Mouse (Mus musculus): ENCODE data around the gene Ptprcap. TPM values are rescaled to one million over a fixed set of nuclear protein-coding genes. Genes with fewer than 3 reads are reported as not detected.

Ptprcap gene
- 3.4 and 13.5 TPM in 2 replicates for polyA plus RNA-seq (2015; fragmentation: Nextera tagmentation; extraction: Ambion mirVana)

DNA sequence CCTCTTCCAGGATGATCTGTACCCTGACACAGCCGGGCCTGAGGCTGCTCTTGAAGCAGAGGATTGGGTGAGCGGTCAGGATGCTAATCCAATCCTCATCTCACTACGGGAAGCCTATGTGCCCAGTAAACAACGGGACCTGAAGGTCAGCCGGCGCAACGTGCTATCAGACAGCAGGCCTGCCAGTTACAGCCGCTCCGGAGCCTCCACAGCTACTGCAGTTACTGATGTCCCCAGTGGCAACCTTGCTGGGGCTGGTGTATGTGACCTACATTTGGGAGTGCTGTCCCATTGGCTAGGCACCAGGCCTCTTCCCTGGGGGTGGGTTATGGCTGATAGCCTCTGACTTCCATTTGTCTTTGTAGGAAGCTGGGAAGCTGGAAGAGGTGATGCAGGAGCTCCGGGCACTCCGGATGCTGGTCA lies at the start of gene Ptprcap:
TSS of gene Ptprcap (plus strand) at position 373 of the 423 bp plus-strand sequence.
- no peaks in the 10 kb centered on the region for H3K9me3 ChIP-seq
- 55% methylated on average over 11 of the region's 11 CpGs for WGBS
- no peak within 1 kb of the TSS for H3K9ac ChIP-seq
- no peak within 1 kb of the TSS for H3K4me3 ChIP-seq
- no peaks in the 10 kb centered on the region for H3K27me3 ChIP-seq
- peaks cover 31% of the 10 kb centered on the region for H3K36me3 ChIP-seq
- H3K4me1 ChIP-seq: peaks cover 10% of the 10 kb centered on the region
- no peak within 1 kb of the TSS for H3K27ac ChIP-seq
- no peak within 1 kb of the TSS for H3K4me2 ChIP-seq
- ATAC-seq (ENCODE audit: borderline replicate concordance, extremely low read depth, low FRiP score, low TSS enrichment): no peak

DNA sequence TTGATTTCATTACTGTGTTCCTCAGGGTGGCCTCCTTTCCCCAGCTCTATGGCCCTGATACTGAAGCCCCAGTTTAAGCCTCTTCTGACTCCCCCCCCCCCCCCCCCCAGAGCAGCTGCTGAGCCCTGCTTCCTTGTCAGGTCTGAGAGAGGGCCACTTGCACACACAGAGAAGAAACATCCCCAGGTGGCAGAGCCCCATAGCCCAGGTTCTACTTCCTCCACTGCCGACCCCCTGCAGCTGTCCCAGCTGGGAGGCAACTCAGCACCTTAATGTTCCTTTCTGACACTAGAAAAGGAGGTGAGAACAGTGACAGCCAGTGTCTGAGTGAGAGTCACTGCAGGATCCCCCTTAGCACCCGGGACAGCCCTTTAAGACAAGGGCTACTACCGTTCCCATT lies 49.6 kb upstream of the Ptprcap start:
- Histone ChIP-seq H3K27me3 (peaks cover 35% of the 10 kb centered on the region), H3K27ac (no peak overlapping the region), H3K4me1 (peaks cover 24% of the 10 kb centered on the region), H3K4me2 (no peak overlapping the region), H3K9ac (no peak overlapping the region), H3K4me3 (no peak overlapping the region), H3K9me3 (no peaks in the 10 kb centered on the region), H3K36me3 (no peaks in the 10 kb centered on the region)
- no peak for ATAC-seq (ENCODE audit: borderline replicate concordance, extremely low read depth, low FRiP score, low TSS enrichment)
- 70% methylated on average over 3 of the region's 3 CpGs for WGBS

DNA sequence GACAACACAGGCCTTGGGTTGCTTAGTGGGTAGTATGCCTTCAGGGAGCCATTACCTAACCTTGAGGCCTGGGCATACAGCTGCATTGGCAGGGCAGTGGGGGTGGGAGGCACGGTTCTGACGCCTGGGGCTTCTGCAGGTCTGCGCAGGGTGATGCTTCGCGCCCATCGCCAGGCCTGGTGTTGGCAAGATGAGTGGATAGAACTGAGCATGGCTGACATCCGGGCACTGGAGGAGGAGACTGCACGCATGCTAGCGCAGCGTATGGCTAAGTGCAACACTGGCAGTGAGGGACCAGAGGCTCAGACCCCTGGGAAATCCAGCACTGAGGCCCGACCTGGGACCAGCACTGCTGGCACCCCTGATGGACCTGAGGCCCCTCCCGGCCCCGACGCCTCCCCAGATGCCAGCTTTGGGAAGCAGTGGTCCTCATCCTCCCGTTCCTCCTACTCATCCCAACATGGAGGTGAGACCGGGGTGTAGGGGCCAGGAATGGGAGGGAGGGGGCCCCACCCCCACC lies 48.7 kb upstream of the Ptprcap start:
- 86% methylated on average over 16 of the region's 16 CpGs for WGBS
- ATAC-seq (ENCODE audit: borderline replicate concordance, extremely low read depth, low FRiP score, low TSS enrichment): no peak

DNA sequence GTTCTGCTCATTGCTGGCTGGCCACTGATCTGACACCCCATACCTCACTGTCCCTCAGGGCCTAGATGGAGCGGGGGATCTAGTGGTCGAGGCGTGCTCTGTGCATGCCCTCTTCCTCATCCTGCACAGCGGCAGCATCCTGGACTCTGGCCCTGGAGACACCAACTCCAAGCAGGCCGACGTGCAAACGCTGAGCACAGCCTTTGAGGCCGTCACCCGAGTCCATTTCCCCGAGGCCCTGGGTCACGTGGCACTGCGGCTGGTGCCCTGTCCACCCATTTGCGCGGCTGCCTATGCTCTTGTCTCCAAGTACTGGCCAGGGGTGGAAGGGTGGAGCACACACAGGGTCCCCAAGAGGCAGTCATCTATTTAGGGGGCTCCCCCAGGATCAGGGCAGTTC lies 46.8 kb upstream of the Ptprcap start:
- 84% methylated on average over 14 of the region's 14 CpGs for WGBS
- H3K36me3 ChIP-seq: 0 out of 2 replicates have a peak, but pooled peaks cover 1% of the 10 kb centered on the region
- H3K9ac ChIP-seq: no peak overlapping the region
- H3K27ac ChIP-seq: no peak overlapping the region
- H3K4me1 ChIP-seq: no peaks in the 10 kb centered on the region
- peaks cover 13% of the 10 kb centered on the region for H3K27me3 ChIP-seq
- ATAC-seq (ENCODE audit: borderline replicate concordance, extremely low read depth, low FRiP score, low TSS enrichment): no peak
- H3K9me3 ChIP-seq: no peaks in the 10 kb centered on the region
- no peak overlapping the region for H3K4me3 ChIP-seq
- no peak overlapping the region for H3K4me2 ChIP-seq

More for the DNA sequence above, 48.7 kb upstream of the Ptprcap start:
- no peaks in the 10 kb centered on the region for H3K9me3 ChIP-seq
- H3K9ac ChIP-seq: no peak overlapping the region
- H3K36me3 ChIP-seq: no peaks in the 10 kb centered on the region
- H3K4me3 ChIP-seq: no peak overlapping the region
- H3K4me2 ChIP-seq: no peak overlapping the region
- H3K4me1 ChIP-seq: peaks cover 15% of the 10 kb centered on the region
- peaks cover 31% of the 10 kb centered on the region for H3K27me3 ChIP-seq
- H3K27ac ChIP-seq: no peak overlapping the region

DNA sequence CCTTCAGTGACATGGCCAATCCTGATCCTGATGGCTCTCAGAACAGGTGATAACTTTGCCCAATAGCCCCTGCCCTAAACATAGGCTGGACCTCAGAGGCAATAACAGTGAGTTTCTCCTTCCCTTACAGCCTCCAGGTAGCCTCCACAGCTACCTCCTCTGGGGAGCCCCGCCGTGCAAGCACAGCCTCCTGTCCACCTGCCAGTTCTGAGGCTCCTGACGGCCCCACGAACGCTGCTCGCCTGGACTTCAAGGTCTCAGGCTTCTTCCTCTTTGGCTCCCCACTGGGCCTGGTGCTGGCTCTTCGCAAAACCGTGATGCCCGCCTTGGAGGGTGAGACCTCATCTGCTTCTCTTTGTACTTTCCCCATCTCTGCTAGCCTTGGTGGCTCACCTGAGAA lies 44.9 kb upstream of the Ptprcap start:
- Histone ChIP-seq H3K27ac (no peak overlapping the region), H3K9me3 (no peaks in the 10 kb centered on the region), H3K4me2 (no peak overlapping the region), H3K4me1 (peaks cover 7% of the 10 kb centered on the region; the same call in 1 of the 2 replicates), H3K9ac (no peak overlapping the region), H3K36me3 (peaks cover 7% of the 10 kb centered on the region; the same call in 1 of the 2 replicates), H3K27me3 (no peaks in the 10 kb centered on the region), H3K4me3 (no peak overlapping the region)
- no peak for ATAC-seq (ENCODE audit: borderline replicate concordance, extremely low read depth, low FRiP score, low TSS enrichment)
- 86% methylated on average over 9 of the region's 9 CpGs for WGBS

DNA sequence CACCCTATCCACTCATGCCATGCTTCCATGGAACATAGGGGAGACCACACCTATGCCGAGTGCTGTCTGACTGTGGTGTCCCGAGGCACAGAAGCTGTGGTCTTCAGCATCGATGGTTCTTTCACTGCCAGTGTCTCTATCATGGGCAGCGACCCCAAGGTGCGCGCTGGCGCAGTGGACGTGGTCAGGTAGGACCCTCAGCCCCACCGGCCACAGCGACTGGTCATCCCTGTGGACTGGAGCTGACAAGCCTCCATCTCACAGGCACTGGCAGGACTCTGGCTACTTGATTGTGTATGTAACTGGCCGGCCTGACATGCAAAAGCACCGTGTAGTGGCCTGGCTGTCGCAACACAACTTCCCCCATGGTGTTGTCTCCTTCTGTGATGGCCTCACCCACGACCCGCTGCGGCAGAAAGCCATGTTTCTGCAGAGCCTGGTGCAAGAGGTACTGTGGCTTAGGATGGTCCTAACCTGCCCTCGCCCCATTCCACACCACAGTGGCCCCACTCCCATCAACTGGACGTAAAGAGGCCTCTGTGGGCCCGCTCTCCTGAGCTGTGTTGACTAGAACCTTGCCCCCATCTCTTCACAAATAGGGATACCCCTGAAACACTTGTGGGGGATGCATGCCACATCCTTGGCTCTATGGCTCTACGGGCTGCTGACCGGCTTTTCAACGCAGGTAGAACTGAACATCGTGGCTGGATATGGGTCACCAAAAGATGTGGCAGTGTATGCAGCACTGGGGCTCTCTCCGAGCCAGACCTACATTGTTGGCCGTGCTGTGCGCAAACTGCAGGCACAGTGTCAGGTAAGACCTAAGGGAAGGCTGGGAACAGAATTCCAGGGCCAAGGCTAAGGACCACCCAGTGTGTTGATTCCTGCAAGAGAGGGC lies 41.1 kb upstream of the Ptprcap start:
- H3K36me3 ChIP-seq: peaks cover 40% of the 10 kb centered on the region

DNA sequence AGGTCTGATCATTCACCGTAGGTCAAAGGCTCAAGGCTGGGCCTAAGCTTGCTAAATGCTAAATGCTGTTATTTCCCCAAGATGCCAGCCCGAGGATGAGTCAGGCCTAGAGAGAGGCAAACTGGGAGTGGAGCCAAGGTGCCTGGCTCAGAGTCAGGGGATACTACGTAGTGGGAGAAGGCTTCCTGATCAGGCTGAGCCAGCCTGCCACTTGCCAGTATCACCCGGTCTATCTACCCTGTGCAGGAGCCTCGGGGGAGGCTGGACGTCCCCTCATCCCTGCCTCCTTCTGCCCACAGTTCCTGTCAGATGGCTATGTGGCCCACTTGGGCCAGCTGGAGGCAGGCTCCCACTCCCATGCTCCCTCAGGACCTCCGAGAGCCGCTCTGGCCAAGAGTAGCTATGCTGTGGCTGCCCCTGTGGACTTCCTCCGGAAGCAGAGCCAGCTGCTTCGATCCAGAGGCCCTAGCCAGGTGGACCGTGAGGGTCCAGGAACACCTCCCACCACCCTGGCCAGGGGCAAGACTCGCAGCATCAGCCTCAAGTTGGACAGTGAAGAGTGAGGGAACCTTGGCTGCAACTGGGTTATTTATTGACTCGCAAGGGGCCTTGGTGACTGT lies 40.1 kb upstream of the Ptprcap start:
- no peaks in the 10 kb centered on the region for H3K27me3 ChIP-seq
- peak overlapping the region; percentile 34; the same call in 1 of the 2 replicates for H3K27ac ChIP-seq
- 0 out of 2 replicates have a peak, but pooled peaks have one; percentile 17 for ATAC-seq (ENCODE audit: borderline replicate concordance, extremely low read depth, low FRiP score, low TSS enrichment)
- peaks cover 50% of the 10 kb centered on the region for H3K36me3 ChIP-seq
- H3K9ac ChIP-seq: no peak overlapping the region
- H3K9me3 ChIP-seq: no peaks in the 10 kb centered on the region
- H3K4me1 ChIP-seq: peaks cover 11% of the 10 kb centered on the region; the same call in 1 of the 2 replicates
- no peak overlapping the region for H3K4me3 ChIP-seq
- WGBS: 49% methylated on average over 13 of the region's 13 CpGs
- no peak overlapping the region for H3K4me2 ChIP-seq

More for the DNA sequence above, 41.1 kb upstream of the Ptprcap start:
- Histone ChIP-seq H3K9me3 (no peaks in the 10 kb centered on the region), H3K4me3 (no peak overlapping the region), H3K9ac (no peak overlapping the region), H3K4me1 (peaks cover 11% of the 10 kb centered on the region; the same call in 1 of the 2 replicates), H3K27me3 (no peaks in the 10 kb centered on the region), H3K4me2 (no peak overlapping the region), H3K27ac (no peak overlapping the region)
- WGBS: 93% methylated on average over 26 of the region's 26 CpGs
- no peak for ATAC-seq (ENCODE audit: borderline replicate concordance, extremely low read depth, low FRiP score, low TSS enrichment)

DNA sequence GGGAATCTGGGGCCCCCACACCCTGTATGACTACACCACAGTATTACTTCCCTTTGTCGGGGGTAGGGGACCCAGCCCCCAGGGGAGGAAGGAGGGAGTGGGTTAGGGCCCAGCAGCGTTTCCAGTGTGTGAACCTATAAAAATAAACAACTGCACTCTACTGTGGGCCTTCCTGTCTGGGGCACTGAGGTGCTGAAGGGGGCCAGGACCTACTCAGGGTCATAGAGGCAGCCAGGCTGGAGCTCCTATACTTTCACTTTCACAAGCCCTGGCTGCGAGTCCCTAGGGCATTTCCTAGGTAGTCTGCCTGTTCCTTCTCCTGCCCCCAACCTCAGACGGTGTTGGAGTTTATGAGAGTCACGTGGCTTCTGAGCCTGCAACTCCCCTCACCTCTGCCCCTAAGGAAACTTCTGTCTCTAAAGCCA lies 39.6 kb upstream of the Ptprcap start:
- peaks cover 51% of the 10 kb centered on the region for H3K36me3 ChIP-seq
- WGBS: 32% methylated on average over 5 of the region's 5 CpGs
- H3K27me3 ChIP-seq: no peaks in the 10 kb centered on the region
- no peak overlapping the region for H3K9ac ChIP-seq
- peaks cover 11% of the 10 kb centered on the region; the same call in 1 of the 2 replicates for H3K4me1 ChIP-seq
- no peak overlapping the region for H3K4me3 ChIP-seq
- no peak overlapping the region for H3K4me2 ChIP-seq
- no peaks in the 10 kb centered on the region for H3K9me3 ChIP-seq
- peak; percentile 33; the same call in 1 of the 2 replicates for ATAC-seq (ENCODE audit: borderline replicate concordance, extremely low read depth, low FRiP score, low TSS enrichment)
- no peak overlapping the region; the same call in 1 of the 2 replicates for H3K27ac ChIP-seq

DNA sequence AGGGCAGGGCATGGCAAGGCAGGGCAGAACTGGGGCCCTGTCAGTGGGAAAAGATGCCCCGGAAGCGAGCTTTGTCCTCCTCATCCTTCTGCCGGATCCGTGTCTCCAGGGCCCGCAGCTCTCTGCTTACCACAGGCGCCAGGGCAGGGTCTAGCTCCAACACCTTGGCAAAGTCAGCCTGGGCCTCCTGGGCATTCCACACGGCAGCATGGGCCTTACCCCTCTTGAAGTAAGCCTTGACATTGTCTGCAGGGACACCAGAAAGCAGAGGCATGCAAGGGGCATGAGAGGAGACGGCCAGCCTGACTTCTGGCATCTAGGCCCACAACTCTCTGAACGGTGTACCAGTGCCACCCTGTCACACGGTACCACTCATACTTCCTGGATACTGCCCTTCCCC lies 38.9 kb upstream of the Ptprcap start:
- Histone ChIP-seq H3K9ac (no peak overlapping the region), H3K27me3 (no peaks in the 10 kb centered on the region), H3K27ac (no peak overlapping the region), H3K4me3 (no peak overlapping the region), H3K4me2 (no peak overlapping the region), H3K36me3 (peaks cover 53% of the 10 kb centered on the region), H3K9me3 (no peaks in the 10 kb centered on the region), H3K4me1 (peaks cover 11% of the 10 kb centered on the region; the same call in 1 of the 2 replicates)
- no peak for ATAC-seq (ENCODE audit: borderline replicate concordance, extremely low read depth, low FRiP score, low TSS enrichment)
- 83% methylated on average over 10 of the region's 10 CpGs for WGBS

DNA sequence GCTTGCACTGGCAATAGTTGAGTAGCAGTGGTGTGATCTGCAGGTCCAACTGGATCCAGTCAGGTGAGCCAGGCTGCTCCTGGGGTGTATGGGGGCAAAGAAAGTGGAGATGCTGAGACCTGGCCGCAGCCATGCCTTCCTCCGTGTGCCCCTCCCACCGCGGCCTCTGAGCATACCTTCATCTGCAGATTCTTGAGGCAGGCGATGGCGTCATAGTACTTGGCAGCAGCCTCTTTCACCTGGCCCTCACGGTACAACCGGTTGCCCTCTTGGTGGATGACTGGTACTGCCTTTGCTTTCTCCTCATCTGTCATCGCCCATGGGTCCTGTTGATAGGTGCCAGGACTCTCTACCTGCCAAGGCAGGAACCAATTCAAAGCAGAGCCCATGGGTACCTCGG lies 38.3 kb upstream of the Ptprcap start:
- Histone ChIP-seq H3K27me3 (no peaks in the 10 kb centered on the region), H3K27ac (no peak overlapping the region), H3K4me2 (no peak overlapping the region), H3K4me3 (no peak overlapping the region), H3K36me3 (peaks cover 53% of the 10 kb centered on the region), H3K4me1 (peaks cover 16% of the 10 kb centered on the region), H3K9me3 (no peaks in the 10 kb centered on the region), H3K9ac (no peak overlapping the region)
- ATAC-seq (ENCODE audit: borderline replicate concordance, extremely low read depth, low FRiP score, low TSS enrichment): no peak
- 95% methylated on average over 10 of the region's 10 CpGs for WGBS

DNA sequence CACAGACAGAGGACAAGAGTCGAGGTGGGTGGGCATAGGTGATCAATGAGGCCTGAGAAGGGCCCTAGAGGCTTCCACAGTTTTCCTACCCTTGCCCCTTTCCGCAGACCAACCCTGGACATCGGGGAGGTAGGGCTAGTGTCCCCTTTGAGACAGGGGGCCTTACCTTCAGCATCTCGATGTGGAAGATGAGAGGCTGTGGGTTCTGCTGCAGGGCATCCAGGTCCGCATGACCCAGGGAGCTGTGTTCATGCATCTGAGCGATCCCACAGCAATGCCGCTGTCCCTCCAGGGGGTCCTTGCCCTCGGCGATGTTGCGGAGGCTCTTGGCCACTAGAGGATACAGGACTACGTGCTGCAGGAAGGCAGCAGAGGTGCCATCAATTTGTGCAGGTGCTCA lies 37.6 kb upstream of the Ptprcap start:
- no peaks in the 10 kb centered on the region for H3K9me3 ChIP-seq
- 88% methylated on average over 11 of the region's 11 CpGs for WGBS
- H3K36me3 ChIP-seq: peaks cover 53% of the 10 kb centered on the region
- H3K4me3 ChIP-seq: no peak overlapping the region
- no peak overlapping the region for H3K27ac ChIP-seq
- H3K4me2 ChIP-seq: no peak overlapping the region
- H3K27me3 ChIP-seq: no peaks in the 10 kb centered on the region
- H3K4me1 ChIP-seq: peaks cover 23% of the 10 kb centered on the region
- no peak overlapping the region for H3K9ac ChIP-seq
- no peak for ATAC-seq (ENCODE audit: borderline replicate concordance, extremely low read depth, low FRiP score, low TSS enrichment)

Measured in lung, embryonic 15.5 days (tissue).